ENCODE assay signal across 10 mouse cellular contexts in the genomic region with DNA sequence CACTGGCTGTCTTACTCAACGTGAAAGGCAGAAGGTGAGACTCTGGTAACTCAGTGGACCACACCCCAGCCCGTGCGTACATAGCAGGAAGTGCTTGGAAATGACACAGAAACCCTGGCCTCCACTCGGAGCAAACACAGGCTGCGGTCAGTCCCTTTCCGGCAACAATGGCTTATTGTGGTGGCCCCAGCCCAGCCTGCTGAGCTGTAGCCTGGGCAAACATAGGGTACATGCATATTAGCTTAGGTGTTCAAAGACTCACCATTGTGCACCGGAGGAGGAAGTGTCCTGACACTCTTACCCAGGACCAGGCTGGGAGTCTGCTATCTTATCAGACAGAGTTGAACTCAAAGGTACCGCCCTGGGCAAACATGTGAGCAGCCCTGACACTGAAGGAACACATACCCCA. TPM values are rescaled to one million over a fixed set of nuclear protein-coding genes. Genes with fewer than 3 reads are reported as not detected.
DNase-seq lines count a peak whose midpoint lies in the region; ATAC-seq lines count a peak whose summit lies in the region.
"Had no signal": no experiment of that assay in that cellular context is flagged by ENCODE, and none has a peak within 500 bp of the region (broad histone marks: within the 10 kb centered on the region; RNA-seq: fewer than 3 reads in every experiment).

No protein-coding gene starts in this region.

- H3K4me3 ChIP-seq in erythroblast, embryonic 14.5 days (replicated peaks) = peak overlapping the region; percentile 49
- H3K4me3 ChIP-seq in intestine, embryonic 16.5 days (ENCODE audit: low read length) = no peak overlapping the region
- H3K4me3 ChIP-seq in midbrain, embryonic 10.5 days = no peak overlapping the region

- DNase-seq in CD4-positive helper T cell, adult 2 months (ENCODE audit: low read depth, low spot score) = peak; percentile 88
- peak; percentile 63 to 68 for DNase-seq in lung, postnatal 4 days
- DNase-seq in gastrocnemius, postnatal 36 days = no peak
- no peak for DNase-seq in cerebellum, postnatal 14 days
- no peak for DNase-seq in midbrain, embryonic 10.5 days (ENCODE audit: low spot score)

- H3K9me3 ChIP-seq in erythroblast, embryonic 14.5 days (ENCODE audit: control insufficient read depth, low read length) = no peaks in the 10 kb centered on the region
- H3K9me3 ChIP-seq in intestine, embryonic 16.5 days (ENCODE audit: control insufficient read depth, low read length) = no peaks in the 10 kb centered on the region
- H3K9me3 ChIP-seq in midbrain, embryonic 10.5 days (replicated peaks) = no peaks in the 10 kb centered on the region

- peaks cover 2% of the 10 kb centered on the region for H3K36me3 ChIP-seq in erythroblast, embryonic 14.5 days (ENCODE audit: control insufficient read depth)
- no peaks in the 10 kb centered on the region for H3K36me3 ChIP-seq in intestine, embryonic 16.5 days (ENCODE audit: control insufficient read depth, insufficient read depth, low read length)
- H3K36me3 ChIP-seq in midbrain, embryonic 10.5 days = no peaks in the 10 kb centered on the region

- intact Hi-C loops in gastrocnemius, postnatal 36 days (cut with DNase I) = loop anchor here (5.0 kb wide), 1 partner anchor 155 kb away; no protein-coding TSS in a partner anchor

- WGBS in intestine, embryonic 16.5 days = 41% methylated on average over 8 of the region's 8 CpGs
- 73% methylated on average over 8 of the region's 8 CpGs for WGBS in midbrain, embryonic 10.5 days

- no peak for ATAC-seq in erythroblast, adult 5-6 weeks (replicated peaks; ENCODE audit: low FRiP score, poor library complexity, severe bottlenecking)
- ATAC-seq in intestine, embryonic 16.5 days = peak; percentile 61

- H3K27me3 ChIP-seq in erythroblast, embryonic 14.5 days (ENCODE audit: control insufficient read depth) = peaks cover 4% of the 10 kb centered on the region
- no peaks in the 10 kb centered on the region for H3K27me3 ChIP-seq in intestine, embryonic 16.5 days (replicated peaks; ENCODE audit: control insufficient read depth, insufficient read depth, low read length)
- peaks cover 19% of the 10 kb centered on the region for H3K27me3 ChIP-seq in midbrain, embryonic 10.5 days (ENCODE audit: low read depth, poor library complexity, severe bottlenecking)

- peak overlapping the region; percentile 93 for H3K27ac ChIP-seq in intestine, embryonic 16.5 days (ENCODE audit: low read length)
- no peak overlapping the region for H3K27ac ChIP-seq in midbrain, embryonic 10.5 days (replicated peaks)

- H3K4me1 ChIP-seq in erythroblast, embryonic 14.5 days (ENCODE audit: control insufficient read depth) = peaks cover 54% of the 10 kb centered on the region
- H3K4me1 ChIP-seq in intestine, embryonic 16.5 days (ENCODE audit: control insufficient read depth, insufficient read depth, low read length) = peaks cover 28% of the 10 kb centered on the region
- peaks cover 30% of the 10 kb centered on the region for H3K4me1 ChIP-seq in midbrain, embryonic 10.5 days

- peak overlapping the region; percentile 12 for H3K9ac ChIP-seq in intestine, embryonic 16.5 days (ENCODE audit: low read depth, low read length)

- H3K4me2 ChIP-seq in intestine, embryonic 16.5 days (ENCODE audit: low read depth, low read length) = peak overlapping the region; percentile 31

RNA-seq across cellular contexts. Expression of gene Cables2, which starts 3.6 kb away (rescaled TPM):
- 0.77 and 1.2 TPM in 2 replicates for polyA plus RNA-seq in erythroblast, embryonic 14.5 days (2012)
- total RNA-seq in erythroblast, adult 5-6 weeks (2015; ENCODE audit: low replicate concordance) = 2.5 and 4.6 TPM in 2 replicates
- 2.7 and 4.9 TPM in 2 replicates for total RNA-seq in erythroblast, adult 5-6 weeks (2017; ENCODE audit: low replicate concordance)
- polyA plus RNA-seq in intestine, embryonic 16.5 days (2015; fragmentation: Nextera tagmentation; extraction: Ambion mirVana) = 2.8 and 4.8 TPM in 2 replicates
- 10 to 100 TPM in 1 of 2 experiments, 1 to 10 TPM in 1; 9.7 to 11.5 TPM for total RNA-seq in gastrocnemius, postnatal 36 days (2021)
- polyA plus RNA-seq in midbrain, embryonic 10.5 days (2016; fragmentation: Nextera tagmentation; extraction: Ambion mirVana) = 12.1 and 14.0 TPM in 2 replicates

RNA-seq across cellular contexts. Expression of gene Rbbp8nl, which starts 12.8 kb away (rescaled TPM):
- not detected in 2 replicates for polyA plus RNA-seq in erythroblast, embryonic 14.5 days (2012)
- total RNA-seq in erythroblast, adult 5-6 weeks (2015; ENCODE audit: low replicate concordance) = not detected in 2 replicates
- total RNA-seq in erythroblast, adult 5-6 weeks (2017; ENCODE audit: low replicate concordance) = not detected in 2 replicates
- polyA plus RNA-seq in intestine, embryonic 16.5 days (2015; fragmentation: Nextera tagmentation; extraction: Ambion mirVana) = 2.5 TPM in 2 replicates
- total RNA-seq in gastrocnemius, postnatal 36 days (2021) = not detected
- 0.11 TPM in 1 of 2 replicates, not detected in the other for polyA plus RNA-seq in midbrain, embryonic 10.5 days (2016; fragmentation: Nextera tagmentation; extraction: Ambion mirVana)
- total RNA-seq: layer of hippocampus, adult 18-20 months had no signal
- polyA plus RNA-seq: neural tube, embryonic 11.5 days had no signal

RNA-seq across cellular contexts. Expression of gene Rps21, which starts 19.7 kb away (rescaled TPM):
- polyA plus RNA-seq in erythroblast, embryonic 14.5 days (2012) = 41.7 and 141 TPM in 2 replicates
- total RNA-seq in erythroblast, adult 5-6 weeks (2015; ENCODE audit: low replicate concordance) = 363 and 447 TPM in 2 replicates
- total RNA-seq in erythroblast, adult 5-6 weeks (2017; ENCODE audit: low replicate concordance) = 275 and 320 TPM in 2 replicates
- 471 and 487 TPM in 2 replicates for polyA plus RNA-seq in intestine, embryonic 16.5 days (2015; fragmentation: Nextera tagmentation; extraction: Ambion mirVana)
- 100 to 1,000 TPM; 310 to 370 TPM for total RNA-seq in gastrocnemius, postnatal 36 days (2021)
- polyA plus RNA-seq in midbrain, embryonic 10.5 days (2016; fragmentation: Nextera tagmentation; extraction: Ambion mirVana) = 409 and 515 TPM in 2 replicates

RNA-seq across cellular contexts. Expression of gene Lama5, which starts 51.2 kb away (rescaled TPM):
- polyA plus RNA-seq in erythroblast, embryonic 14.5 days (2012) = 0.08 and 0.14 TPM in 2 replicates
- total RNA-seq in erythroblast, adult 5-6 weeks (2015; ENCODE audit: low replicate concordance) = 1.7 TPM in 1 of 2 replicates, not detected in the other
- total RNA-seq in erythroblast, adult 5-6 weeks (2017; ENCODE audit: low replicate concordance) = 0.09 and 0.14 TPM in 2 replicates
- polyA plus RNA-seq in intestine, embryonic 16.5 days (2015; fragmentation: Nextera tagmentation; extraction: Ambion mirVana) = 26.7 and 29.7 TPM in 2 replicates
- total RNA-seq in gastrocnemius, postnatal 36 days (2021) = 10 to 100 TPM in 1 of 2 experiments, 1 to 10 TPM in 1; 8.7 to 11.2 TPM
- 5.3 and 6.4 TPM in 2 replicates for polyA plus RNA-seq in midbrain, embryonic 10.5 days (2016; fragmentation: Nextera tagmentation; extraction: Ambion mirVana)

RNA-seq across cellular contexts. Expression of gene Gata5, which starts 57.6 kb away (rescaled TPM):
- polyA plus RNA-seq in erythroblast, embryonic 14.5 days (2012) = 0.01 TPM in 1 of 2 replicates, not detected in the other
- not detected in 2 replicates for total RNA-seq in erythroblast, adult 5-6 weeks (2015; ENCODE audit: low replicate concordance)
- not detected in 2 replicates for total RNA-seq in erythroblast, adult 5-6 weeks (2017; ENCODE audit: low replicate concordance)
- 10.3 and 11.6 TPM in 2 replicates for polyA plus RNA-seq in intestine, embryonic 16.5 days (2015; fragmentation: Nextera tagmentation; extraction: Ambion mirVana)
- total RNA-seq in gastrocnemius, postnatal 36 days (2021) = not detected
- 0.04 and 0.10 TPM in 2 replicates for polyA plus RNA-seq in midbrain, embryonic 10.5 days (2016; fragmentation: Nextera tagmentation; extraction: Ambion mirVana)
- total RNA-seq: layer of hippocampus, adult 18-20 months had no signal

Comparison
In these comparisons a context has a peak if more than half of its experiments do, and no peak if none do; other contexts are left out.
1. DNase-seq: peak in CD4-positive helper T cell, adult 2 months (single experiment) and lung, postnatal 4 days (2 of 2); none in gastrocnemius, postnatal 36 days (0 of 2), cerebellum, postnatal 14 days (0 of 2) and midbrain, embryonic 10.5 days (single experiment).